ENCODE assay signal across 8 mouse cellular contexts in the genomic region with DNA sequence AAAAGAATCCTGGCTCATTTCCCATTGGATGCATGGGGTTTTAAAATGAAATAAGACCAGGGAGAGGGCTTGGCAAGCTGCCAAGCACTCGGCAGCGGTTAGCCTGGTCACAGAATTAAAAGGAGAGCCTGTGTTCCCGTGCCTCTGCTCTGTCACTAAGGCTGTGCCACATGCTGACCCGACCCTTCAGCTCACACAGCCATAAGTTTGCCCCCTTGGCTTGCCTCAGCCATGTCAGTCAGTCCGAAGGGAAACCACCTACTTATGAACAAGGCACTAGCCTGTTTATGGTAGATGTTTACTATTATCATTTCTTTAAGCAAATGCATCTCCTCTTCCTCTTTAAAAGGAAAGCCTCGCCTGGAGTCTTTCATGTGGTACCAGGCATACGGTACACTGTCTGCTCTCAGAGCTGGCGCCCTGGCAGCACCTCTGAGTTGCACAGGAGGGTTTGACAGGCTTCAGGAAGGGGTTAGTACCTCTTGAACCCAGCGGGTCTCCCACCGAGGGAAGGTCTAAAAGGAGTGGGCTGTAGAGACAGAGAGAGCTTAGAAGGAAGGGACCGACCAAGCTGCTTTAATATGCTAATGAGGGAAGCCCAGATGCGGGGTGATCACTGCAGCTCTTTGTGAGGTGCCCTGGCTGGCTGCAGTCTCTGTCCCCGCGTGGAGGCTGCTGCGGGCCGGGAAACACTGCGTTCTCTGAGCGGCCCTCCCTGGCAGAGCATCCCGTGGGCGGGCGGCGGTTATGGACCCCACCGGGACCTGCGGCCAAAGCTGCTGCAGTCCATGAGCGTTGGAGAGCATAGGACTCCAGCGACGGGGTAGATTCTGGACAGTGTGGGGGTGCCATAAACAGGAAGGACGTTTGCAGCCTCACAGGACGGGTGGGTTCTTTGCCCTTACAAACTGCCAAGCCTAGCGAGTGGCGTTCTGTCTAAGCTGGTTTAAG. TPM values are rescaled to one million over a fixed set of nuclear protein-coding genes. Genes with fewer than 3 reads are reported as not detected.
A peak's percentile ranks its signal among the peaks of the same experiment; 100 is the strongest.
DNase-seq lines count a peak whose midpoint lies in the region; ATAC-seq and TF ChIP-seq lines count a peak whose summit lies in the region.

No protein-coding gene starts in this region.

- no peaks in the 10 kb centered on the region for H3K4me1 ChIP-seq in heart, postnatal 0 days (ENCODE audit: control insufficient read depth, insufficient read depth)
- peaks cover 6% of the 10 kb centered on the region; the same call in 1 of the 2 replicates for H3K4me1 ChIP-seq in stomach, embryonic 15.5 days

- DNase-seq in 3T3-L1 (ENCODE audit: low read depth, low spot score) = peak; percentile 1
- DNase-seq in Muller cell, postnatal 12 days (ENCODE audit: inconsistent ontology term) = peak; percentile 67
- DNase-seq in embryo, embryonic 9.5 days (ENCODE audit: extremely low spot score) = peak; percentile 23
- no peak for DNase-seq in heart, postnatal 0 days (ENCODE audit: low spot score)
- DNase-seq in layer of hippocampus, adult 8-10 months (ENCODE audit: low spot score in 2 of 2) = peak; percentile 33 to 50

- TF ChIP-seq CTCF in heart, postnatal 0 days (IDR thresholded peaks at IDR 0.05; ENCODE audit: low read depth) = no peak

- no peaks in the 10 kb centered on the region for H3K27me3 ChIP-seq in heart, postnatal 0 days (ENCODE audit: control insufficient read depth, insufficient read depth, low read length)
- H3K27me3 ChIP-seq in stomach, embryonic 15.5 days (replicated peaks) = no peaks in the 10 kb centered on the region

- no peak overlapping the region for H3K27ac ChIP-seq in heart, postnatal 0 days (ENCODE audit: low read depth)
- H3K27ac ChIP-seq in stomach, embryonic 15.5 days = no peak overlapping the region

- ATAC-seq in heart, postnatal 0 days (ENCODE audit: insufficient read depth, low read depth) = peak; percentile 58; the same call in 1 of the 2 replicates
- 0 out of 2 replicates have a peak, but pooled peaks have one; percentile 9 for ATAC-seq in megakaryocyte progenitor cell, adult 5-6 weeks (replicated peaks; ENCODE audit: poor library complexity)
- peak; percentile 59; the same call in 1 of the 2 replicates for ATAC-seq in stomach, embryonic 15.5 days (ENCODE audit: insufficient read depth, low FRiP score, low read depth)
- no peak for ATAC-seq in monocyte, adult 5-6 weeks (replicated peaks; ENCODE audit: insufficient number of reproducible peaks, low FRiP score, low TSS enrichment, poor library complexity, severe bottlenecking)

- H3K9me3 ChIP-seq in heart, postnatal 0 days (replicated peaks; ENCODE audit: control insufficient read depth, low read length) = no peaks in the 10 kb centered on the region
- H3K9me3 ChIP-seq in stomach, embryonic 15.5 days = no peaks in the 10 kb centered on the region

- H3K4me3 ChIP-seq in heart, postnatal 0 days (ENCODE audit: low read depth, low read length) = peak overlapping the region; percentile 51
- H3K4me3 ChIP-seq in stomach, embryonic 15.5 days (replicated peaks) = peak overlapping the region; percentile 32

- peak overlapping the region; percentile 21; the same call in 1 of the 2 replicates for H3K9ac ChIP-seq in heart, postnatal 0 days (replicated peaks; ENCODE audit: low read depth, low read length)
- H3K9ac ChIP-seq in stomach, embryonic 15.5 days = no peak overlapping the region

- H3K36me3 ChIP-seq in heart, postnatal 0 days (replicated peaks; ENCODE audit: control insufficient read depth, insufficient read depth, low read length) = no peaks in the 10 kb centered on the region
- H3K36me3 ChIP-seq in stomach, embryonic 15.5 days = no peaks in the 10 kb centered on the region

- H3K4me2 ChIP-seq in heart, postnatal 0 days (ENCODE audit: low read depth, low read length) = peak overlapping the region; percentile 92
- peak overlapping the region; percentile 70 for H3K4me2 ChIP-seq in stomach, embryonic 15.5 days

- no peak for TF ChIP-seq EP300 in heart, postnatal 0 days (IDR thresholded peaks at IDR 0.05; ENCODE audit: low read depth)

- whole genome bisulfite sequencing in heart, postnatal 0 days = under 1% methylated on average over 31 of the region's 31 CpGs
- 4% methylated on average over 31 of the region's 31 CpGs for WGBS in stomach, embryonic 15.5 days

RNA-seq across cellular contexts. Expression of a gene that starts 14.0 kb away (rescaled TPM):
- 1.7 and 3.1 TPM in 2 replicates for total RNA-seq in heart, postnatal 0 days (2014; rRNA removed; ENCODE audit: low replicate concordance)
- polyA plus RNA-seq in heart, postnatal 0 days (2015; fragmentation: Nextera tagmentation; extraction: Ambion mirVana) = 0.48 and 0.57 TPM in 2 replicates
- 10 to 100 TPM; 31.8 to 38.6 (median 35.0) TPM for total RNA-seq in layer of hippocampus, adult 8-10 months (2022)
- total RNA-seq in megakaryocyte progenitor cell, adult 5-6 weeks (2015) = not detected in 2 replicates
- total RNA-seq in megakaryocyte progenitor cell, adult 5-6 weeks (2017) = not detected in 2 replicates
- polyA plus RNA-seq in stomach, embryonic 15.5 days (2015; fragmentation: Nextera tagmentation; extraction: Ambion mirVana) = 3.3 and 3.6 TPM in 2 replicates
- total RNA-seq in monocyte, adult 5-6 weeks (2017) = not detected in 3 replicates
